Mouse (Mus musculus): Measurements from ENCODE around the gene Zbtb7b.

DNA sequence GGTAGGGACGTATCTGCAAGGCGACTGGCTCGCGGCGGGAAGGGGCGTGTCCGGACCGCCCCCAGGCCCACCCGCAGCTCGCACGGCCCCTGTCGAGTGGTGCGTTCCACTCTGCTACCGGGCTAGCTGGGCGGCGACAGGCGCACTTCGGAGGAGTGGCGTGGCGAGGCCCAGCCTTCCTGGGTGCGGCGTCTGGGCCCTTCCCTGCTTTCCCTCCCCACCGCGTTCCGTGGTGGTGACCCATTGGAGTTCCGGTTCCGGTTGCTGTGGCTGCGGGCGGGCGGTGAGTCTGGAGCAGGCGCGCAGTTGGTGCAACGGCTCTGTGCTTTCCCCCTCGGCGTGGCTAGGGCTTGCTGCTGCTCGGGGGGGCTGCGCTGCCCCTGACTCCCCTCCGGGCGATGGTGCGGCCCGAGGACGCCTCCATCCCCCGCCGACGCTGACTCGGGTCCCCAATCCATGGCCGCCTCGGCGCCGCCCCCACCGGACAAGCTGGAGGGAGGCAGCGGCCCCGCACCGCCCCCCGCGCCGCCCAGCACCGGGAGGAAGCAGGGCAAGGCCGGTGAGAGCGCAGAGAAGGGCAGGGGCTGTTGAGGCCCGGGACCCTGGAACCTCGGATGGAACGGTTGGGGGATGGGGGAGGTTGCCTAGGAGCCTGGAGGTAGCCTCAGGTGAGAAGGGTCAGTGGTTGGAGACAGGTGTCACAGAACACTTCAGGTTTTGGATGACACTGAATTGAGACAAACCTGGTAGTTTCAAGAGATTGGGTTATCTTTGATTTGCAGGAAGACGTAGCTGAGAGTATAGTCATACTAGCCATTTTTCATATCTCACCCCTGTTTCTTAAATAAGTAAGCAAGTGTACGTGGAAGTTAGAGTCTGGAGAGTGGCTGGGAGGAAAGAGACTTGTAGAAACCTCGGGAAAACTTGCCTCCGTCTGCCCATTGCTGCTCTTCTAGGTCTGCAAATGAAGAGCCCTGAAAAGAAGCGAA lies 35.9 kb upstream of the Zbtb7b start, which contains the start of gene Pygo2:
- TF ChIP-seq ZC3H11A (IDR thresholded peaks at IDR 0.05; ENCODE audit: low read depth, low read length) (no peak), ZMIZ1 (IDR thresholded peaks at IDR 0.05; ENCODE audit: low read depth, low read length) (no peak; the same call in 1 of the 2 replicates), TCF12 (IDR thresholded peaks at IDR 0.05; ENCODE audit: low read depth, low read length) (0 out of 2 replicates have a peak, but pooled peaks have one; percentile 58), CTCF (conservative IDR thresholded peaks at IDR 0.05 in 1 of 2, IDR thresholded peaks at IDR 0.05 in 1 of 2; ENCODE audit: low read depth in 2 of 2, low read length in 2 of 2) (no peak), TBP (conservative IDR thresholded peaks at IDR 0.05; ENCODE audit: low read depth, low read length) (no peak)
